Mouse (Mus musculus) layer of hippocampus, postnatal 25 days (tissue): ENCODE results near the gene Kat14. TPM values are rescaled to one million over a fixed set of nuclear protein-coding genes. Genes with fewer than 3 reads are reported as not detected.

ENCODE experiments used
- DNase-seq, 2 experiments: peaks; one replicate each; pipeline ENCODE4 v3.0.0; 2022; ENCODE audit warnings: mixed read lengths in 2 of 2, low spot score in 1 of 2; ENCODE audit errors: extremely low spot score in 1 of 2
- total RNA-seq, 2 experiments: library from RNA; stranded (reverse); gene quantifications; 2 replicates each; pipeline ENCODE4 v1.2.3; 2021

Gene Kat14
- total RNA-seq, 2 experiments from 2014 or later: 30.9 to 31.4 TPM

DNA sequence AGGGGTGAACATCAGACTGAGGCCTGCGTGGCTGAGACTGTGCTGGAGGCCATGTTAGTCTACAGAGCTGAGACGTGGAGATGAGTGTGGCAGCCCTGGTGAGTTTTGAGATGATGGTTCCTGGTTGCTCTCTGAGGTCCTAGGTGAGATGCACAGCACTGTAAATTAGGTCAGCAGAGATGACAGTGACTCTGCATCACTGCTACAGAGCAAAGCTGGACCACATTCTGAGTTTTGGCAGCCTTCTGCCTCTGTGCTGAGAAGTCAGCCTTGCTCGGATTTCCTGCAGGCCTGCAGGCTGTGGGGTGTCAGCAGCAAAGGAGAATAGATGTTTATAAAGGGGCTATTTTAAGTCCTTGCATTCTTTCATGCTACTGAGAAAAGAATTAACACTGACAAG, 12.5 kb downstream of the Kat14 start:
- no peak for DNase-seq

DNA sequence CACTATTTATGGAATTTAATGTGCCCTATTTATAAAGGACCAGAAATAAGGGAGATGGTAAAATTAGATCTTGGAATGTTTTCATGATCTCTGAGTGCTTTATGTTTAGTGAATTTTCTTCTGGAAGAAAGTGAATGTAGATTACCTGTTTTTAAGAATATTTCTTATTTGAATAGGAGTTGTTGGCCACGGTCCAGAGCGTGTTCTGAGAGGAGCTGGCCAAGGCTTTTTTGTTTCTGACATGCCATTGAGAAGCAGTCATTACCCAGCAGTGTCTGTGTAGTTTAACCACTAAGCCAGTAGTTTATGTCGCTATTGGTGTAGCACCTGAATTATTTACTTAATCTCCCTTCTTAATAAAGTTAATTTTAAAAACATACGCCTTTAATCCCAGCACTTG, 13.0 kb downstream of the Kat14 start:
- DNase-seq: no peak

DNA sequence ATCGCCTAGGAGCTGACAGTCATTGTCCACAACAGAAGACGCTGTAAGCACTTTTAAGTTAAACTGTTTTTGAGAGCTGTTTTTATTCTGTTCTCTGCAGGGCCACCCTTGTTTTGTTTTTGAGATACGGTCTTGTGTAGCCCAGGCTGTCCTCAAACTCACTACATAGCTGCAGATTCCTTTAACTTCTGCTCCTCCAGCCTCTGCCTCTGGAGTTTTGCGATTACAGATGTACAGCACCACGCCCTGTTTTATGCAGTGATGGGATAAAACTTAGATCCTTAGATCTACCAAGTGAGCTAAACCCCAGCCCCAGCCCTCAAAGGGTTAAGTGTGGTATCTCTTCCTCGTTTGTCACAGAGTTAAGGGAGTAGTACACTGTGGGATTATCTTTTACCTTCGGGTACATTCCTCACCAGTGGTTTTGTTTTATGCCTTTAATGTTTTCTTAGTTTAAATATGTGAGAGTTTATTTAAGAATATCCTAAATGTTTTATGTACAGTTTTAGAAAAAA, 13.9 kb downstream of the Kat14 start:
- no peak for DNase-seq

DNA sequence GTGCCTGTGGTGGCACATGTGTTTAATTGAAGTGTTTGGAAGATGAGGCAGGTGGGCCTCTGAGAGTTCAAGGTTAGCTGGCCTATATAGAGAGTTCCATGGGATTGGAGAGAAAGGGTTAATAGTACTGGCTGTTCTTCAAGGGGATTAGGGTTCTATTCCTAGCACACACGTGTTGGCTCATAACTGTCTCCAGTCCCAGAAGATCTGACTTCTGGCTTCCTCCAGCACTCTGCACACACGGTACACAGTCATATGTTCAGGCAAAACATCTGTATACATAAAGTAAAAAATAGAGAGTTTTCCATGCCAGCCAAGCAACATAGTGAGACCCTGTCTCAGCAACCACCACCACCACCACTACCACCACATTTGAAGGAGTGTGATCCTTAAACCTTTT, 17.5 kb downstream of the Kat14 start:
- no peak for DNase-seq

DNA sequence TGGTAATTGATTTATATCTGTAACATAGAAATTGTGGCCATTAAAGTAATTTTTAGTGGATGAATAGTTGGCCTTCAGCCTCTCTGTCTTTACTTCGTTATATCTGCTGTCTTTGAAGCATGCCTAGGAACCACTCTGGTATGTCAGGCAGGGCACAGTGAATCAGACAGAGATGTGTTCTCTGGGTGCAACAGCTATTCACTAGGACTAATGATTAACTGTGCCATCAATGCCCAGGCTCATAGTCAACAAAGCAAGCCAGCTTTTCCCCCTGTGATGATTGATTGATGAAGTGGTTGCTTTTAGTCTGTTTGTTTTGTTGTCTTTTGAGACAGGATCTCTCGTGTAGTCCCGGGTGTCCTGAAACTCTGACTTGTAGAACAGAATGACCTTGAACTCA, 19.6 kb downstream of the Kat14 start:
- no peak for DNase-seq

DNA sequence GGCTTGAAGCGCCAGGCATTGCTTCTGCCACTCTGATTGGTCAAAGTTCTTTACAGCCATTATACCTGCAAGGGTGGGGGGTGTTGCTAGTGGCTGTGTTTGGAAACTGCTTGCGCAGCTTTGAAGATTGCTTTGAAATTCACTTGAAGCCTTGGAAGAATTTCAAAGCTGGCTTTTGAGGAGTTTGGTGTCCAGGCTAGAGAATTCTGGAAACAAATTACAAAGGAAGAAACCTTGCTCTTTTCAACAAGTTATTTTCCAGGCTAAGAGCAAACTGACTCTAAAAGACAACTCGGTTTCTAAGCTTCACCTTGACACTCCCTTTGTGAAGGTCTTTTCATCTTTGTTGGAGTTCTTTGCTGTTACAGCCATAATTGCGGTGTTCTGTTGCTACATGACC, 30.7 kb downstream of the Kat14 start:
- DNase-seq: no peak

DNA sequence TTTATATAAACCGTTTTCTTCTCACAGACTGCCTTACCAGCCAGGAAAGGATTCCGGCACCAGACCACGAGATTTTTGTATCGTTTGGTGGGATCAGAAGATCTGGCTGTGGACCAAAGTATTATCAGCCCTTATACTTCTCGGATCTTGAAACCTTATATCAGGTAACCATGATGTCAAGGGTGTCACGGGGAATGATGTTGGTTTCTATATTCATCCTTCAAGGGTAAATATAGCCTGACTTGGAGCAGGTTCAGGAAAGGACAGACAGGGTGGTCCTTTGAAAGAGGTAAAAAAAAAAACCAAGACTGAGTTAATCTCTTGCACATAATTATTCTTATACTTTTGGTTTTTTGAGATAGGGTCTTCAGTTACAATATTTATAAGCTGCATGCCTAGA, 31.9 kb downstream of the Kat14 start:
- no peak for DNase-seq

DNA sequence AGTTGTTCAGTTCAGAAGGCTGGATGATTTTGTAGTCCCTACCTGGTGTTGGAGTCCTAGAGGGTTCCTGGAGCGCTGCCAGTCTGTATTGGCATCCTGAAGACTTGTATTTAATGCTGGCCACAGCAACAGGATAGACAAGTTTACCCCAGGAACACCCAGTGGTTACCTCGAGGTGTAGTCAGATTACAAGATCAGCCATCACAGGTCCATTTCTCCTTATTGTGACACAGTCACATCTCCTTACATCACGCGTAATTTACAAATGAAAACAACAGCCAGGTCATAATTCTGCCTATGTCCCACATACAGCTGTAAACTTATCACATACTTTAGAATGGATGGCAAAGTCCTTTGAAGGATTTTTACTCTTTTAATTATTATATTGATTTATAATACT, 40.3 kb downstream of the Kat14 start:
- no peak for DNase-seq

DNA sequence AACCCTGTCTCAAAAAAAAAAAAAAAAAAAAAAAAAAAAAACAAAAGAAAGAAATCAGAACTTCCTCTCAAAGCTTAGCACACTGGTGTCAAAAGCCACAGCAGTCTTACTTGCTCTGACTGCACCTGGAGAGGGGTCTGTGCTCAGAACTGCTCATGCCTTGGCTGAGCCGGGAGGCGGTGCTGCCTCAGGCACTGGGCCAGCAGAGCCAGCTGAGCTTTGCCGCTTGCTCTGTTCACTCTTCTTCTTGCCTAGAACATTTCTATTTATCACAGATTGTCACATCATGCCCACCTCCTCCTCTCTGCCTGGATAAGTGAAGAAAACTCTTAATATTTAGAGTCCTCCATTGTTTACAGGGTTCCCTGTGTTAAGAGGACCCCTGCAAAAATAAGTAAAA, 41.8 kb downstream of the Kat14 start:
- peak in 1 of 2 experiments; percentile 58 for DNase-seq

DNA sequence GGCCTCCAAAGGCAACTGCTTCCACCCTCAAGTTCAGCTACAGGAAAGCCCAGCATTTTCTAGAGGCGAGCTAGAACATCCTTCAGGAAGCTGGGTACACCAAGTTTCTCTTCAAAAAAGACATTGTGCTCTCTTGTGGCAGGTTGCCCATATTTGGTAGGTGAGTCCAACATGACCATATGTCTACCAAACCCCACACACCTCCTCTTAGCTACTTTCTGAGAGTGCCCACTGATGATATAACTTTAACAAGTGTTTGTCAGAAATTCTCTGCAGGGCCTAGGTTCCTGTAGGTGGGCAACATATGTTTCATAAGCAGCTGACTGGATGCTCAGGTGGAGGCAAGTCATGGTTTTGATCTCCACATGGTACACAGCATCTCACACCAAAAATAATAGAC, 45.9 kb downstream of the Kat14 start:
- no peak for DNase-seq

DNA sequence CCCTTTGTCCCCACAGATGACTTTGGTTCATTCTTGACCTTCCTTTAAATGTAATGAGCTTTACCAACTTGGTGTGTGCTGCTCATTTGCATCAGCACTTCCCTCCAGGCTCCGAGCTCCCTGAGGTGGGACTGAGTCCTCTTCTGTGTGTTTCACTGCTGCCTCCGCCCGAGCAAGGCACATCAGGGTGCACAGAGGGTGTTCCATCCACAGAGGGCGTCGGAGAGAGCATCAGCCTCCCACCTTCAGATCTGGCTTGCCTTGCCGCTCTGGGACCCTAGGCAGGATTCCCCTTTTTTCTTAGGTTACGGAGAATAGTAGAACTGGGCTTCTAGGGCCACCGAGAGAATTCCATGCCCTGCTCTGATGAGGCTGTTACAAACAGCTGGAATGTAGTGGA, 48.1 kb downstream of the Kat14 start:
- DNase-seq: no peak

DNA sequence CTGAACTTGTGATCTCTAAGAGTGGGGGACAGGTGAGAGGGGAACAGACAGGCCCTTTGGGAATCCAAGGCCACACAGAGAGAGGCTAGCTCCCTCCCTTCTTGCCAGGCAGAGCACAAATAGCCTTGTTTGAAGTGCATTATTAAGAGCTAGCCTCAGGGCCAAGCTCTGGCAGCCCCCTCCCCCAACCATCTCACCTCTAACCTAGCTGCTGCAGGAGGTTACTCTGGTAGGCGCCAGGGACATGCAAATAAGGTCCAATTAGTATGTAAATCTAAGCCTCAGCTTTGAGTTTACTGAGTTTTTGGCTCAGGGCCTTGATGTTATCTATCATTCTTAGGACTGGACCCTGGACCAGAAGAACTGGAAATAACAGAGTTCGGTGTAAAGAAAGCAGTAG, 49.3 kb downstream of the Kat14 start:
- DNase-seq: no peak

DNA sequence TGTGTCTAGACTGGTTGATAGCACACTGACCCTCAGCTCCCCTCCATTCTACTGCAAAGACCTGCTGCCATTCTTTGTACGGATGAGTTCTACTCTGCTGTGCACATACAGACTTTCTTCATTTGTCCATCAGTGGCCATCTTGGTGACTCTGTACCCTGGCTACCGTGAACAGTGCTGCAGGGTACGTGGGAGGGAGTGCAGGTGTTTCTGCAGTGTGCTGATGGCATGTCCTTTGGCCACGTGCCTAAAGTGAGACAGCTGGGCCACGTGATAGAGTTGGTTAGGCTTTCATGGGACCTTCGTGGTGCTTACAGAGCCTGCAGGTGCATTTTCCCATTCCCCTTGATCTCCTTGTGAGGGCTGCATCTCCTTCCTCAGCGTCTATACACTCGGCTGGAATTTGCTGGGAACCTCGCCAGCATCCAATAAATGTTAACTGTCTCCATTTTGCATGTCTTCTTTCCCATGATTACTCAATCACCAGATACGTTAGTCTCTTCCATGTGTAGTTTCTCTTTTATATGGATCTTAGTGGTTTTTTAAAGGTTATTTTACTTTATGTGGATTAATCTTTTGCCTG, 53.4 kb downstream of the Kat14 start:
- DNase-seq: no peak

DNA sequence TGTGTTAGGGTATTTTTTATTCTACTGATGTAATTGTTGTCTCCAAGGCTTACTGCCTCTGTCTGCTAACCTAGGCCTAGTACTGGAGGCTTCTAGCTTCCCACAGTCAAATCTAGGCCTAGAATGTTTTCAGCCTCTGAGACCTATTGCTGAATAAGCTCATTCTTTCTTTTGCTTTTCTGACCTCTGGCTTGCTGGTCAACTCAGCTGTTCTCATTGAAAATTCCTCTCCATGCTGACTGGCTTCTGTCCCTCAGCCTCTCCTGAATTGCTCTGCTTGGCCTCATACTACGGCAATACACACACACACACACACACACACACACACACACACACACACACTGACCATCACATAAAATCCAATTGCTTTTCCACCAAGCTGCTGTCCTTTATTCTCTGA, 57.0 kb downstream of the Kat14 start:
- no peak for DNase-seq

DNA sequence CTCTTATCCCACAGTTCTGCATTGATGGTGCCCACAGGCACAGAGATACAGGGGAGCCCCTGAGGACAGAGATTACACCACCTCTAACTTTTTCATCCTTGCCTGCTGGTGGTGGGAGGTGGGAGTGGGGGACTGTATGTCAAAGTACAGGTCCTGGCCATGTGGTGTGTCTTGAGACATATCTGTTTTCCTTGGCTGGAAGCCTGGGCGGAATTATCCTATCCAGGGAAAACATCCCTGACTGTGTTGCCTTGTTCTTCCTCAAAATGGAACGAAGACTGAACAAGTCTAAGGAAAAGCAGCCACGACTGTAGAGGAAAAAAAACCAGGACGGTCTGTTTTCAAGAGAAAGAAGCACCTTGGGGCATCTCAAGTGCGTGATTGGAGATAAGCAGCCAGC, 59.1 kb downstream of the Kat14 start:
- DNase-seq: no peak

DNA sequence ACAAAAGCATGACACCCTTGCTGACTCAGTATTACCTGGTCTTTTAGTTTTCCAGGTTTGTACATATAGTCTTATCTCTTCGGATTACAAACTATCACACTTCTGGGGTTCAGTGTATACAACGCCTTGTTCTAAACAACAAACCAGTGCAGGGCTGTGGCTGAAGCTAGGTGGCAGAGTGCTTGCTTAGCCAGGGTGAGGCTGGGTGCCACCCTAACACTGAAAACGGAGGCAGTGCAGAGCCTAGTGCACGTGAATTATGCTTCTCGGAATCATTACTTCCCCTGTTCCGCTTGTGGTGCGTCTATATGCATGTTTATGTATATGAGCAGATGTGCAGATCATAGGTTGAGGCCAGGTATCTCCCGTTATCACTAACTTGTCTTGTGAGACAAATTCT, 59.9 kb downstream of the Kat14 start:
- no peak for DNase-seq

DNA sequence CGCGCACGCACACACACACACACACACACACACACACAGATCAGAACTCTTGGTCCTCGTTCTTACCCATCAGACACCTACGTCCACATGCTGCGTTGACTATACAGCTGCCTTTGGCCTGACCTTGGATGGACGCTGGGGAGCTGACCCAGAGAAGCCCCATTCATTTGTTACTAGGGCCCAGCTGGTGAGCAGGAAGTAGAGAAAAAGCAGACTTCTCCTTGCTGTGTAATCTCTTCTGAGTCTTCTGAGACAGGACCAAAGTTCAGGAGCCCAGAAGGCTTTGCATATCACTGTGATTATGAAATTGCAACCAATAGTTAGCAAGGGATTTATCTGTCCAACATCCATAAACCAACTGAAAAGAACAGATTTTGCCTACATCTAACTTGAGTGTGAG, 60.4 kb downstream of the Kat14 start:
- DNase-seq: no peak

DNA sequence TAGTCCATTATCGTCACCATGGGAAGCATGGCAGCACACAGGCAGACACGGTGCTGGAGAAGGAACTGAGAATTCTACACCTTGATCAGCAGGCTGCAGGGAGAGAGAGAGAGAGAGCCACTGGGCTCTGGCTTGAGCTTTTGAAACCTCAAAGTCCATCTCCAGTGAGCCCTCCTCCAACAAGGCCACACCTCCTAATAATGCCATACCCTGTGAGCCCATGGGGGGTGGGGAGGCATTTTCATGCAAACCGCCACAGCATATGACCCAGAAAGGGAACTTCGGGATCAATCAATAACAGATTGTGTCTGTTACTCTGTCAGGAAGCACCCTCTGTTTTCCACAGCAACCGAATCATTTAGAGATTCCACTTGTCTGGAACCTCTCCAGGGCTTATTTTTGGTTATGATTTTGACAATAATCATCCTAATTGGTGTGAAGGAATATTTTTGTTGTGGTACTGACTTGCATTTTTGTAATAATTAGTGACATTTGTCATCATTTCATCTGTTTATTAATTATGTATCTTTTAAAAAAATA, 62.6 kb downstream of the Kat14 start:
- no peak for DNase-seq

DNA sequence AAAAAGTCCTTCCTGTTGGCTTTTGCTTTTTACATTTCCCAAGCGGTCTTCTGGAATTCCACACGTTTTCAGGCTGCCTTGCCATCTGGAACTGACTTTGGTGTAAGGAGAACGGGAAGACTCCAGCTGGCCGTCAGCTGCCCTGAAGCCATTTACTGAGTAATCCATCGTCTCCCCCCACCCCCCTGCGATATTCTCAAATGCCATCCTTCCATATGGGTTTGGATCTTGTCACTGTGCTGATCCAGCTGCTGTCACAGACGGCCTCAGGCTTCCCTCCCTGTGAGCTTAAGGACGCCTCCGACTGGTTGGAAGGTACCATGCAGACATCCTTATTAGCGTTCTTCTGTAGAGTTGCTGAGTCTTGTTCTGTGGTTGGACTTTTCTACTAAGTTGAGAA, 66.9 kb downstream of the Kat14 start:
- peak in 1 of 2 experiments; percentile 16 for DNase-seq

DNA sequence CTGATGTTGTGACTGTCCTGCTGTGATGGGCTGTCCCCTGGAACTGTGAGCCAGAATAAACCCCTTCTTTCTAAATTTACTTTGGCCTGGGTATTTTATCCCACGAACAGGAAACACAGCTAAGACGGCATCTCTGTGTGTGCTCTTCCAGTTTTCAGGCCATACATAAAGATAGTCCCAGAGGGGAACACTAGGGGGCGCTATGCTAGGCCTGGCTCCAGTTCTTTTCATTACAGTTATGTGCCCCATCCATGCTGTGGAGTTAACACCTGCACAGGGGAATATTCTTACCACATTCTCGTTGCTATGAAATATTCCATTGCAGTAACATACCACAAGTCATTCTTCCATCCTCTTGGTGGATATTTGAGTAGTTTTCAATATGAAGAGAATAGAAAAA, 69.6 kb downstream of the Kat14 start:
- DNase-seq: no peak

DNA sequence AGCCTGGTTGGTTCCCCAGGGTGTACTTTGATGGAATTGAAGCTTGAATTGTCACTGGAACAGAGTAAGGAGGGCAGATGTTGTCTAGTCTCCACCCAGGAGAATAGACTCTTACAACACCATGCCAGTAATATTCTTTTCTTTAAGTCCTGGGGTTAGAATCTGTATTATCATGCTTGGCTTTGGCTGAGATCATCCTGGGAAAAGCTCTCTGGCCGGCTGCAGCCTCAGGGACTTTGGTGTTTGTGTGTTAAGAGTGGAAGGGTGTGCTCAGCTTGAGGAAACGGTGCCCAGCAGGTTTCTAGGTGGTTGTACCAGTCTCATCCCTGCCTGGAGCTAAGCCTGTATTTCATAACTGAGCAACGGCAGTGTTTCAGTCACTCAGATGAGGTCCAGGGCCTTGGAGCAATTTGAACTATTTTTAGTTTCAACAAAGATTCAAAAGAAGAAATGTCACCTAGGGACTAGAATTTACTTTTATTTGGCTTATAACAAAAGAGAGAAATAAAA, 70.5 kb downstream of the Kat14 start:
- no peak for DNase-seq

DNA sequence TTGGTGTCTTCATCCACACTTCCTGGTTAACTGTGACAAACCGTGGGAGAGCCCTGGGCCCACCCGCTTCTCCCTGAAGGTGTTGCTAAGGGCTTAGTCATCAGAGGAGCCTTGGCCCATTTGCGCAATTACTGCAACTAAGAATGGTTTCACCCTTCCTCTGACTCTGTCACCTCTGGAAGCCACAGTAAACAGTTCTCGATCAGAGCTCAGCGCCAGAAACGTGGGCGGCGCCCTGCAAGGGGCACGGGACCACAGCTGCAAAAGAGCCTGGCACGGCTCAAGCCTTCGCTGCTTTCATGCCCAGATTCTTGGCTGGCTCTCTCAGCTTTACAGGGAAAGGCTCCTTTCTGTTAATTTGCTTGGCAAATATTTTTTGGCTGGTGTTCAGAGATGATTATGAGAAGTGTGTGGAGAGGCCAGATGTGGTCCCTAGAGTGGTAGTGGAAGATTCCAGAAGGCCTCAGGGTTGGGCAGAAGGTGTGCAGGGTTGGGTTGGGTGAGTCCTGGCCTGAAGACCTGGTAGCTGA, 72.7 kb downstream of the Kat14 start:
- DNase-seq: no peak
